Mouse (Mus musculus): ENCODE data around the gene Slc2a10. TPM values are rescaled to one million over a fixed set of nuclear protein-coding genes. Genes with fewer than 3 reads are reported as not detected.
A peak's percentile ranks its signal among the peaks of the same experiment; 100 is the strongest.
"Not testable (repeated sequence)": the region's sequence is repeated elsewhere in the genome, so short reads cannot be mapped to it uniquely, and the experiment has no call there.

Gene Slc2a10
- polyA plus RNA-seq, 1 experiment from 2014 or later: 0.34 TPM

- ATAC-seq; DNase-seq; H3K9ac ChIP-seq (replicated peaks); H3K36me3 ChIP-seq (replicated peaks; ENCODE audit: insufficient read depth, low read length); H3K27me3 ChIP-seq (ENCODE audit: insufficient read depth, low read length); H3K4me1 ChIP-seq (ENCODE audit: insufficient read depth); H3K4me2 ChIP-seq (ENCODE audit: low read depth, low read length); H3K27ac ChIP-seq (ENCODE audit: low read depth); H3K4me3 ChIP-seq (ENCODE audit: low read depth, low read length); H3K9me3 ChIP-seq (ENCODE audit: low read length): not testable (repeated sequence)
- TF ChIP-seq CTCF (IDR thresholded peaks at IDR 0.05; ENCODE audit: low read depth): peak; percentile 44
- 66% methylated on average over 7 of the region's 7 CpGs for WGBS (ENCODE audit: insufficient replicate concordance)
Measured at GRCm38 (mm10) chr2:165550410-165550809, 46.8 kb downstream of the Slc2a10 start.

GRCm38 (mm10) chr2:165554066-165554465 lies 50.5 kb downstream of the Slc2a10 start:
- 62% methylated on average over 9 of the region's 9 CpGs for WGBS (ENCODE audit: insufficient replicate concordance)

GRCm38 (mm10) chr2:165557278-165557677 lies 53.7 kb downstream of the Slc2a10 start:
- H3K4me2 ChIP-seq (ENCODE audit: low read depth, low read length): no peak overlapping the region
- H3K27ac ChIP-seq (ENCODE audit: low read depth): no peak overlapping the region
- H3K36me3 ChIP-seq (replicated peaks; ENCODE audit: insufficient read depth, low read length): no peaks in the 10 kb centered on the region
- WGBS (ENCODE audit: insufficient replicate concordance): 68% methylated on average over 7 of the region's 7 CpGs
- no peak overlapping the region for H3K4me3 ChIP-seq (ENCODE audit: low read depth, low read length)
- ATAC-seq (no peak), DNase-seq (no peak)
- TF ChIP-seq CTCF (IDR thresholded peaks at IDR 0.05; ENCODE audit: low read depth) (no peak), EP300 (IDR thresholded peaks at IDR 0.05; ENCODE audit: low read depth) (no peak)
- H3K9me3 ChIP-seq (ENCODE audit: low read length): no peaks in the 10 kb centered on the region
- no peak overlapping the region for H3K9ac ChIP-seq (replicated peaks)
- H3K4me1 ChIP-seq (ENCODE audit: insufficient read depth): no peaks in the 10 kb centered on the region
- H3K27me3 ChIP-seq (ENCODE audit: insufficient read depth, low read length): peaks cover 5% of the 10 kb centered on the region; the same call in 1 of the 2 replicates

More at GRCm38 (mm10) chr2:165554066-165554465, 50.5 kb downstream of the Slc2a10 start:
- TF ChIP-seq CTCF (IDR thresholded peaks at IDR 0.05; ENCODE audit: low read depth) (no peak), EP300 (IDR thresholded peaks at IDR 0.05; ENCODE audit: low read depth) (no peak)
- Histone ChIP-seq H3K4me1 (ENCODE audit: insufficient read depth) (no peaks in the 10 kb centered on the region), H3K4me2 (ENCODE audit: low read depth, low read length) (no peak overlapping the region), H3K27ac (ENCODE audit: low read depth) (no peak overlapping the region), H3K36me3 (replicated peaks; ENCODE audit: insufficient read depth, low read length) (no peaks in the 10 kb centered on the region), H3K4me3 (ENCODE audit: low read depth, low read length) (no peak overlapping the region), H3K9ac (replicated peaks) (no peak overlapping the region), H3K9me3 (ENCODE audit: low read length) (no peaks in the 10 kb centered on the region), H3K27me3 (ENCODE audit: insufficient read depth, low read length) (no peaks in the 10 kb centered on the region)
- ATAC-seq (no peak), DNase-seq (no peak)

- Histone ChIP-seq H3K9me3 (ENCODE audit: low read length) (no peaks in the 10 kb centered on the region), H3K27ac (ENCODE audit: low read depth) (no peak overlapping the region), H3K4me1 (ENCODE audit: insufficient read depth) (peaks cover 6% of the 10 kb centered on the region), H3K4me2 (ENCODE audit: low read depth, low read length) (no peak overlapping the region), H3K27me3 (ENCODE audit: insufficient read depth, low read length) (peaks cover 20% of the 10 kb centered on the region), H3K4me3 (ENCODE audit: low read depth, low read length) (no peak overlapping the region), H3K36me3 (replicated peaks; ENCODE audit: insufficient read depth, low read length) (no peaks in the 10 kb centered on the region), H3K9ac (replicated peaks) (no peak overlapping the region)
- no peak for DNase-seq
- no peak for ATAC-seq
- TF ChIP-seq EP300 (IDR thresholded peaks at IDR 0.05; ENCODE audit: low read depth) (no peak), CTCF (IDR thresholded peaks at IDR 0.05; ENCODE audit: low read depth) (no peak)
- WGBS (ENCODE audit: insufficient replicate concordance): 31% methylated on average over 11 of the region's 11 CpGs
Measured at GRCm38 (mm10) chr2:165558916-165559315, 55.3 kb downstream of the Slc2a10 start.

- WGBS (ENCODE audit: insufficient replicate concordance): 34% methylated on average over 11 of the region's 11 CpGs
- peaks cover 6% of the 10 kb centered on the region for H3K4me1 ChIP-seq (ENCODE audit: insufficient read depth)
- no peak overlapping the region for H3K9ac ChIP-seq (replicated peaks)
- H3K27me3 ChIP-seq (ENCODE audit: insufficient read depth, low read length): peaks cover 25% of the 10 kb centered on the region
- DNase-seq: no peak
- H3K36me3 ChIP-seq (replicated peaks; ENCODE audit: insufficient read depth, low read length): no peaks in the 10 kb centered on the region
- no peak for TF ChIP-seq CTCF (IDR thresholded peaks at IDR 0.05; ENCODE audit: low read depth)
- TF ChIP-seq EP300 (IDR thresholded peaks at IDR 0.05; ENCODE audit: low read depth): no peak
- H3K4me3 ChIP-seq (ENCODE audit: low read depth, low read length): no peak overlapping the region
- ATAC-seq: no peak
- H3K4me2 ChIP-seq (ENCODE audit: low read depth, low read length): no peak overlapping the region
- no peaks in the 10 kb centered on the region for H3K9me3 ChIP-seq (ENCODE audit: low read length)
- H3K27ac ChIP-seq (ENCODE audit: low read depth): no peak overlapping the region
Measured at GRCm38 (mm10) chr2:165559506-165560235, 56.1 kb downstream of the Slc2a10 start.

- ATAC-seq (no peak), DNase-seq (no peak)
- peaks cover 36% of the 10 kb centered on the region for H3K27me3 ChIP-seq (ENCODE audit: insufficient read depth, low read length)
- H3K4me3 ChIP-seq (ENCODE audit: low read depth, low read length): no peak overlapping the region
- no peaks in the 10 kb centered on the region for H3K9me3 ChIP-seq (ENCODE audit: low read length)
- TF ChIP-seq CTCF (IDR thresholded peaks at IDR 0.05; ENCODE audit: low read depth) (no peak), EP300 (IDR thresholded peaks at IDR 0.05; ENCODE audit: low read depth) (no peak)
- WGBS (ENCODE audit: insufficient replicate concordance): 79% methylated on average over 6 of the region's 6 CpGs
- peaks cover 6% of the 10 kb centered on the region for H3K4me1 ChIP-seq (ENCODE audit: insufficient read depth)
- no peak overlapping the region for H3K4me2 ChIP-seq (ENCODE audit: low read depth, low read length)
- no peak overlapping the region for H3K9ac ChIP-seq (replicated peaks)
- no peak overlapping the region for H3K27ac ChIP-seq (ENCODE audit: low read depth)
- no peaks in the 10 kb centered on the region for H3K36me3 ChIP-seq (replicated peaks; ENCODE audit: insufficient read depth, low read length)
Measured at GRCm38 (mm10) chr2:165561861-165562260, 58.3 kb downstream of the Slc2a10 start.

All from liver, postnatal 0 days (tissue).